Mouse (Mus musculus) lung, embryonic 14.5 days (tissue): Measurements from ENCODE around the gene Tbc1d14. TPM values are rescaled to one million over a fixed set of nuclear protein-coding genes. Genes with fewer than 3 reads are reported as not detected.

ENCODE experiments used
- ATAC-seq: fragments of 200-750 bp; cut with Nextera tagmentation; 2 replicates; pipeline ENCODE4 v1.8.0; 2017; ENCODE audit warnings: mild to moderate bottlenecking, moderate TSS enrichment, moderate library complexity; ENCODE audit not compliant: insufficient read depth
- DNase-seq: peaks from one replicate; pipeline ENCODE4 v3.0.0-alpha.2; 2015
- H3K27ac ChIP-seq: fragments of 300-500 bp; sonication (generic); 2 replicates; pipeline ENCODE4 v1.5.1; 2014; ENCODE audit warnings: low read depth, mild to moderate bottlenecking, moderate library complexity
- H3K27me3 ChIP-seq: fragments of 300-500 bp; sonication (generic); 2 replicates; pipeline ENCODE4 v1.6.1; 2014; ENCODE audit warnings: low read length, control low read depth; ENCODE audit not compliant: insufficient read depth
- H3K36me3 ChIP-seq: fragments of 300-500 bp; sonication (generic); 2 replicates; pipeline ENCODE4 v1.6.1; 2014; ENCODE audit warnings: control low read depth; ENCODE audit not compliant: insufficient read depth
- H3K4me1 ChIP-seq: fragments of 300-500 bp; sonication (generic); 2 replicates; pipeline ENCODE4 v1.6.1; 2014; ENCODE audit warnings: antibody characterized with exemption, control low read depth; ENCODE audit not compliant: insufficient read depth
- H3K4me2 ChIP-seq: fragments of 300-500 bp; sonication (generic); 2 replicates; pipeline ENCODE4 v1.6.1; 2014; ENCODE audit warnings: mild to moderate bottlenecking
- H3K4me3 ChIP-seq: fragments of 300-500 bp; sonication (generic); 2 replicates; pipeline ENCODE4 v1.5.1; 2014; ENCODE audit warnings: low read depth, low read length
- H3K9ac ChIP-seq: fragments of 300-500 bp; sonication (generic); 2 replicates; pipeline ENCODE4 v1.6.1; 2014
- H3K9me3 ChIP-seq: fragments of 300-500 bp; sonication (generic); 2 replicates; pipeline ENCODE4 v1.6.1; 2016; ENCODE audit warnings: low read depth, low read length, control low read depth
- CTCF ChIP-seq: IDR thresholded peaks from 2 replicates; pipeline ENCODE4 v1.5.1; 2016; ENCODE audit warnings: antibody characterized with exemption, low read depth
- WGBS: fragments of 180-500 bp; shearing (Covaris S2); extraction: QIAGEN DNeasy Blood & Tissue Kit; methylation state at CpG from one replicate; pipeline ENCODE4 v1.1.7; 2014; 5-methylcytosine and 5-hydroxymethylcytosine counted together
- polyA plus RNA-seq: library from polyadenylated mRNA; unstranded; fragments of >200 nt; fragmentation: Nextera tagmentation; extraction: Ambion mirVana; gene quantifications from 2 replicates; pipeline ENCODE4 v1.2.1, GENCODE M21; 2014

Gene Tbc1d14
- polyA plus RNA-seq, 1 experiment from 2014 or later = 31.3 TPM

DNA sequence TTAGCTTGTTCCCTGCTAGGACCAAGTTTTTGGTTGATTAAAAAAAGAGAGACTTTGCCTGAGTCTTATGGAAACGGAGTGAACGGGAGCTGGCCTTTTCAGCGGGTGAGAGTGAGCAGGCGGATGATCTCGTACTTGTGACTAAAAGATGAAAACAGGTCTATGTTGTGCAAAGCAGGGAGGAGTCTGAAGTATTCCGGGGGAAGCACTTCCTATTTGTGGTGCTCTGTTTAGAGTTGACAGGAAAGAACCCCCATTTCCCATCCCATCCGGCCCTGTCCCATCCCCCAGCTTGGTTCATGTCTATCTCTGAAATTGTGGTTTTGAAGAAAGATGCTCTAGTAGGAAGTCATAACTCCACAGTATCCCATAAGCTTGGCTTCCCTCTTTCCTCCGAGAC, 127.2 kb downstream of the Tbc1d14 start:
- Histone ChIP-seq H3K27ac (0 out of 2 replicates have a peak overlapping the region, but pooled peaks have one; percentile 54), H3K27me3 (no peaks in the 10 kb centered on the region), H3K36me3 (peaks cover 22% of the 10 kb centered on the region), H3K4me2 (peak overlapping the region; percentile 98), H3K4me1 (peaks cover 6% of the 10 kb centered on the region; the same call in 1 of the 2 replicates), H3K9ac (peak overlapping the region; percentile 86), H3K9me3 (no peaks in the 10 kb centered on the region), H3K4me3 (peak overlapping the region; percentile 97)
- TF ChIP-seq CTCF = no peak
- peak; percentile 13 for DNase-seq
- WGBS = 23% methylated on average over 8 of the region's 8 CpGs
- ATAC-seq = no peak

DNA sequence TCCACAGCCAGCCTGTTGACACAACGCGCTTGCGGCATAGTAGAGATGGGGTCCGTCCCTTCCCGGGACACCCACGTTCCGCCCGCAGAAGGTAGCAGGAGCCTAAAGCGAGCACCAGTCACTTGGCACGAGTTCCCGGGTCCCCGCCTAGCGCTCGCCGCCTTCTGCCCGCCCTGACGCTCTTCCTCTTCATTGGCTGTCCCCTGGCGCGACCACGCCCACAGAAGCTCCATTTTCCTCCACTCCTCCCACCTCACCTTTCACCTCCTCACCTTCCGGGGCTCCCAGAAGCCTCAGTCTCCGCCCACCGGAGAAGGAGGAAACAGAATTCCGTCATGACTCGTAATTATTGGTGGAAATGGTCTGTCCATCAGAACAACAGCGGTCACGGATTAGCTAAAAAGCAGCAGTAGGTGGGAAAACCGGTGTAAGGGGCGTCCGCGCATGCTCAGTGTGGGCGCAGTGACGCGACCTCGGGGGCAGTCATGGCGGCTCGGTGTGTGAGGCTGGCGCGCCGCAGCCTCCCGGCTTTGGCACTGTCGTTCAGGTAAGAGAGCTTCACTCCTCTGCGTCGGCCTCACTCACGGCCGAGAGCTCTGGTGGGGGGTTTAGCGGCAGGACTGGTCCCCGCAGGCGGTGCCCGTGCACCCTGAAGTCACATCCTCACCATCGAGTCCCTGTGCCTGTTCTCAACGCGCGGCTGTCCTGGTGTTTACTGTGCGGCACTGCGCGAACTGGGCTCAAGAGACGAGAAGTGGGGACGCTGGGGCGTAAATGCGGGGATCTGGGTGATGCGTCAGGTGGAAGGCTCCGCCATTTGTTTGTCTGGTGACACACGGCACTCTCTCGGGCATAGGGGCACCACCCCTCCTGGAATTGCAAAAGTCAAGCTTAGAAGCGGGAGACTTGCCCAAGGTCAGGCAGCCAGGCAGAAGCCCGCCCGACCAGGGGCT, 128.1 kb downstream of the Tbc1d14 start, which contains the start of gene Grpel1:
Gene Grpel1 (plus strand): TSS at position 290 of the 953 bp plus-strand sequence.
- H3K27me3 ChIP-seq = no peaks in the 10 kb centered on the region
- peak within 1 kb of the TSS; percentile 54; the same call in 1 of the 2 replicates for H3K27ac ChIP-seq
- peaks cover 13% of the 10 kb centered on the region for H3K36me3 ChIP-seq
- under 1% methylated on average over 68 of the region's 68 CpGs for WGBS
- TF ChIP-seq CTCF = no peak
- peak; percentile 100 for DNase-seq
- ATAC-seq = peak; percentile 96
- H3K4me3 ChIP-seq = peak within 1 kb of the TSS; percentile 97
- H3K4me1 ChIP-seq = peaks cover 6% of the 10 kb centered on the region; the same call in 1 of the 2 replicates
- H3K9ac ChIP-seq = peak within 1 kb of the TSS; percentile 86
- H3K9me3 ChIP-seq = no peaks in the 10 kb centered on the region
- peak within 1 kb of the TSS; percentile 98 for H3K4me2 ChIP-seq

DNA sequence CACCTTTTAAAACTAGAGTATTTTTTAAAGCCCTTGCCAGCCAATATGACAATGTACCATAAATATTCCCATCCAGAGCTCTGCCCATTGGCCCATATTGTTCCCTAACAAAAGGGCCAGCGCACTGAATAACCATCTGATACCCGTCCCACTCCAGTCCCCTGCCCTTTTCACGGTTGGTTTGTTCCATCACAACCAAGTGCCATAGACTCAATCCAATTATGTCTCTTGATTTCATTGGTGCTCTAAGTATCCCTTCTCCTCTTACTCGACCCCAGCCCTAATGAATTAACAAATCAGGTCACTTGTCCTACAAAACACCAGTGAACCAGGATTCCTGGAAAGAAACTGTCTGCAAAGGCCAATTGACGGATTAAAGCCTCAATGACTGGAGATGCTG, 129.7 kb downstream of the Tbc1d14 start:
- WGBS = 58% methylated on average over 5 of the region's 5 CpGs
- ATAC-seq (no peak), DNase-seq (no peak)
- no peak overlapping the region for H3K27ac ChIP-seq
- H3K4me2 ChIP-seq = no peak overlapping the region
- no peaks in the 10 kb centered on the region for H3K36me3 ChIP-seq
- no peak overlapping the region for H3K9ac ChIP-seq
- H3K9me3 ChIP-seq = no peaks in the 10 kb centered on the region
- no peaks in the 10 kb centered on the region for H3K27me3 ChIP-seq
- no peak for TF ChIP-seq CTCF
- no peak overlapping the region for H3K4me3 ChIP-seq
- H3K4me1 ChIP-seq = peaks cover 6% of the 10 kb centered on the region; the same call in 1 of the 2 replicates

DNA sequence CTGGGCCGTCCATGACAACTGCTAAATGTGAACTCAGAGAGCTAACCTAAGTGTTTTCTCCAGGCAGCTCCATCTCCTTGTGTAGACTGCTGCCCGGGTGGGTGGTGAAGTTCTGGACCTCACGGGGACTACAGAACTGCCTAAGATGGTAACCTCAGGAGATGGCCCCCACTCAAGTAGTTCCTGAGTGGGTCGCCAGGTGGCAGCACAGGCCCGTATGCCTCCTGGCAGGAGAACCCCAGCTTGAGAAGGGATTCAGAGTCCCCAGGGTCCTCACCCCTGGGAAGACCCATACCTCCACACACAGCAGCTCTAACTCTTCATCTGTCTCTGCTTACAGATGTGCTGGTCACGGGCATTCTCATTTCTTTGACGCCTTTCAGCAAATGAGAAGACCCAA, 130.3 kb downstream of the Tbc1d14 start:
- no peaks in the 10 kb centered on the region for H3K36me3 ChIP-seq
- TF ChIP-seq CTCF = peak; percentile 89
- no peak overlapping the region for H3K27ac ChIP-seq
- H3K4me2 ChIP-seq = no peak overlapping the region
- peak; percentile 88 for DNase-seq
- H3K4me3 ChIP-seq = no peak overlapping the region
- WGBS = 13% methylated on average over 7 of the region's 7 CpGs
- no peaks in the 10 kb centered on the region for H3K27me3 ChIP-seq
- H3K4me1 ChIP-seq = peaks cover 6% of the 10 kb centered on the region; the same call in 1 of the 2 replicates
- H3K9me3 ChIP-seq = no peaks in the 10 kb centered on the region
- no peak overlapping the region for H3K9ac ChIP-seq
- ATAC-seq = no peak

DNA sequence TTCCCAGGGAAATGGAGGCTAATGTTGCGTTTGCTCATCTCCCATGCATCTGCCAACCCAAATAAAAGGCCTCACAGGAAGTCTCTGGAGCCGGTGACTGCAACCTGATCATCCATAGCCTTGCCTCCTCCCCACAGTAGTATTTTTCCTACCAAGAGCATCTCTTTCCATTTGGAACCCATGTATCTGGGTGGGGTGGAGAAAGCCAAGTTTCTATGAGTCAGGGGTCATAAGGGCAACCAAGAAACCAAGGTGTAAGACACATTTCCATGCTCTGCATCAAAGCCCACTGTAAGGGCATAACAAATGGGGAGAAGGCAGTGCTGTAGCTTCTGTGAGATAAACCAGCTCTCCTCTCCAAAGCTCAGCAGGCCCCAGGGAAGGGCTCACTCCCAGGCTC, 131.8 kb downstream of the Tbc1d14 start:
- TF ChIP-seq CTCF = no peak
- no peak for DNase-seq
- 60% methylated on average over 2 of the region's 2 CpGs for WGBS

DNA sequence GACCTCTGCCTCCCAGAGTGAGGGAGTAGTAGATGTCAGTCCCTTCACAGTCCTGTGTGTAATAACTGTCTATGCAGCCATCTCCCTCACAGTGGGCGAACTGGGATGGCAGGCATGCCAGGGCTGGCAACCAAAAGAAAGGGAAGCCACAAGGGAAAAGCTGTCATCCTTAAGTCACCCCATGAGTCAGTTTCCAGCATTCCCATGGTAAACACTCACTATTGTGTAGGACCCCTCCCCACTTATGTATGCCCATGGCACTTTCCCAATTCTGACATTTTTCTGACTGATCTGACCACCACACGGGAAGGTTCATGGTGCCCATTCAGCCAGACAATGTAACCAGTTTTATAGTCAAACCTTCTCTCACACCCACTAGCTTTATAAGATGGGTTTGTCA, 132.4 kb downstream of the Tbc1d14 start:
- no peak overlapping the region for H3K9ac ChIP-seq
- no peak overlapping the region for H3K4me2 ChIP-seq
- WGBS = 85% methylated on average over 2 of the region's 2 CpGs
- peaks cover 4% of the 10 kb centered on the region; the same call in 1 of the 2 replicates for H3K27me3 ChIP-seq
- no peak for ATAC-seq
- H3K27ac ChIP-seq = no peak overlapping the region
- no peaks in the 10 kb centered on the region for H3K36me3 ChIP-seq
- no peak for TF ChIP-seq CTCF
- no peaks in the 10 kb centered on the region for H3K9me3 ChIP-seq
- H3K4me1 ChIP-seq = peaks cover 2% of the 10 kb centered on the region; the same call in 1 of the 2 replicates
- DNase-seq = no peak
- no peak overlapping the region for H3K4me3 ChIP-seq

More for the DNA sequence above, 131.8 kb downstream of the Tbc1d14 start:
- no peaks in the 10 kb centered on the region for H3K36me3 ChIP-seq
- H3K9me3 ChIP-seq = no peaks in the 10 kb centered on the region
- H3K27me3 ChIP-seq = peaks cover 4% of the 10 kb centered on the region; the same call in 1 of the 2 replicates
- no peak overlapping the region for H3K9ac ChIP-seq
- H3K4me2 ChIP-seq = no peak overlapping the region
- H3K4me3 ChIP-seq = no peak overlapping the region
- H3K27ac ChIP-seq = no peak overlapping the region
- peaks cover 6% of the 10 kb centered on the region; the same call in 1 of the 2 replicates for H3K4me1 ChIP-seq
- no peak for ATAC-seq

DNA sequence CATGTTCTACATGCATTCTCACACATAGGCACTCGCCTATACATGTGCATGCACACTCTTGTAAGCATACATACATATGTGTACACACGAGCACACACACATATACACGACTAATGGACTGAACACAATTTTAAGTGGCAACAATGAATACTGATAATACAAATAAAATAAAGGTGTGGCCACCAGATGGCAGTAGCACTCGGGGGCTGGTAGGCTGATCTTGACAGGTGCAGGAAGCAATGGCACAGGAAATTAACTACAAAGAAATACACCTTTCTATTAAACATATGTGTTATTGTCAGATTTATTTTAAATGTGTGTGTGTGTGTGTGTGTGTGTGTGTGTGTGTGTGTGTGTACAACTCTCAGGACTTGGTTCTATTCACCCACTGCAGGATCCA, 134.2 kb downstream of the Tbc1d14 start:
- WGBS = 9% methylated on average over 4 of the region's 4 CpGs
- no peak overlapping the region for H3K4me2 ChIP-seq
- H3K36me3 ChIP-seq = no peaks in the 10 kb centered on the region
- no peak overlapping the region for H3K27ac ChIP-seq
- TF ChIP-seq CTCF = peak; percentile 70
- no peaks in the 10 kb centered on the region for H3K4me1 ChIP-seq
- peak; percentile 67 for DNase-seq
- no peak overlapping the region for H3K9ac ChIP-seq
- H3K27me3 ChIP-seq = peaks cover 4% of the 10 kb centered on the region; the same call in 1 of the 2 replicates
- no peaks in the 10 kb centered on the region for H3K9me3 ChIP-seq
- no peak for ATAC-seq
- H3K4me3 ChIP-seq = no peak overlapping the region
